Mouse (Mus musculus) heart, embryonic 14.5 days (tissue): ENCODE results near the gene Frs2. TPM values are rescaled to one million over a fixed set of nuclear protein-coding genes. Genes with fewer than 3 reads are reported as not detected.
A peak's percentile ranks its signal among the peaks of the same experiment; 100 is the strongest.

ENCODE experiments used
- ATAC-seq: fragments of 200-750 bp; cut with Nextera tagmentation; 2 replicates; pipeline ENCODE4 v1.8.0; 2017; ENCODE audit warnings: low read depth, moderate TSS enrichment; ENCODE audit not compliant: insufficient number of reproducible peaks, insufficient read depth, low FRiP score
- H3K27ac ChIP-seq, 2 experiments: fragments of 200-500 bp in 1 of 2; fragments of 300-500 bp in 1 of 2; sonication (generic) in 1 of 2; replicated peaks in 1 of 2; 2 replicates each; pipeline ENCODE4 v1.5.1; 2012 to 2014; ENCODE audit warnings: low read depth in 2 of 2, low read length in 2 of 2, control low read depth in 1 of 2, mild to moderate bottlenecking in 1 of 2, mixed read lengths in 1 of 2; ENCODE audit not compliant: control insufficient read depth in 1 of 2, insufficient read depth in 1 of 2
- H3K27me3 ChIP-seq: fragments of 300-500 bp; sonication (generic); 2 replicates; pipeline ENCODE4 v1.6.1; 2014; ENCODE audit warnings: mild to moderate bottlenecking, low read length, control low read depth; ENCODE audit not compliant: control insufficient read depth, insufficient read depth
- H3K36me3 ChIP-seq: fragments of 300-500 bp; sonication (generic); 2 replicates; pipeline ENCODE4 v1.6.1; 2014; ENCODE audit warnings: mild to moderate bottlenecking, control low read depth, low read length, mixed read lengths; ENCODE audit not compliant: control insufficient read depth, insufficient read depth
- H3K4me1 ChIP-seq, 2 experiments: fragments of 200-500 bp in 1 of 2; fragments of 300-500 bp in 1 of 2; sonication (generic) in 1 of 2; 2 replicates each; pipeline ENCODE4 v1.6.1; 2012 to 2014; ENCODE audit warnings: low read length in 2 of 2, control low read depth in 1 of 2, mixed read lengths in 1 of 2; ENCODE audit not compliant: control insufficient read depth in 2 of 2, insufficient read depth in 2 of 2
- H3K4me2 ChIP-seq: fragments of 300-500 bp; sonication (generic); 2 replicates; pipeline ENCODE4 v1.6.1; 2014; ENCODE audit warnings: mild to moderate bottlenecking, low read length
- H3K4me3 ChIP-seq, 2 experiments: fragments of 200-500 bp in 1 of 2; fragments of 300-500 bp in 1 of 2; sonication (generic) in 1 of 2; 2 replicates each; pipeline ENCODE4 v1.5.1; 2012 to 2014; ENCODE audit warnings: low read length in 2 of 2, mild to moderate bottlenecking in 2 of 2, control low read depth in 1 of 2, low read depth in 1 of 2, moderate library complexity in 1 of 2; ENCODE audit not compliant: control insufficient read depth in 1 of 2, insufficient read depth in 1 of 2
- H3K9ac ChIP-seq: fragments of 300-500 bp; sonication (generic); 2 replicates; pipeline ENCODE4 v1.6.1; 2014; ENCODE audit warnings: mild to moderate bottlenecking, low read length
- H3K9me3 ChIP-seq: fragments of 300-500 bp; sonication (generic); 2 replicates; pipeline ENCODE4 v1.6.1; 2016; ENCODE audit warnings: low read length, control low read depth; ENCODE audit not compliant: control insufficient read depth
- WGBS: fragments of 180-500 bp; shearing (Covaris S2); extraction: QIAGEN DNeasy Blood & Tissue Kit; methylation state at CpG from one replicate; pipeline ENCODE4 v1.1.7; 2014; 5-methylcytosine and 5-hydroxymethylcytosine counted together
- polyA plus RNA-seq: library from polyadenylated mRNA; unstranded; fragments of >200 nt; fragmentation: Nextera tagmentation; extraction: Ambion mirVana; gene quantifications from 2 replicates; pipeline ENCODE4 v1.2.1, GENCODE M21; 2014

Gene Frs2
- polyA plus RNA-seq, 1 experiment from 2014 or later: 26.1 TPM

GRCm38 (mm10) chr10:117023693-117024092 lies 124.6 kb downstream of the Frs2 start:
- Histone ChIP-seq H3K9ac (peak overlapping the region; percentile 72), H3K4me2 (peak overlapping the region; percentile 84), H3K4me3 (peak overlapping the region; percentile 40 to 44), H3K27ac (peak overlapping the region; percentile 72 to 74), H3K27me3 (no peaks in the 10 kb centered on the region), H3K4me1 (peaks cover 15 to 26% of the 10 kb centered on the region in 2 experiments), H3K36me3 (no peaks in the 10 kb centered on the region), H3K9me3 (no peaks in the 10 kb centered on the region)
- WGBS: 2% methylated on average over 16 of the region's 16 CpGs
- ATAC-seq: peak; percentile 54

DNA sequence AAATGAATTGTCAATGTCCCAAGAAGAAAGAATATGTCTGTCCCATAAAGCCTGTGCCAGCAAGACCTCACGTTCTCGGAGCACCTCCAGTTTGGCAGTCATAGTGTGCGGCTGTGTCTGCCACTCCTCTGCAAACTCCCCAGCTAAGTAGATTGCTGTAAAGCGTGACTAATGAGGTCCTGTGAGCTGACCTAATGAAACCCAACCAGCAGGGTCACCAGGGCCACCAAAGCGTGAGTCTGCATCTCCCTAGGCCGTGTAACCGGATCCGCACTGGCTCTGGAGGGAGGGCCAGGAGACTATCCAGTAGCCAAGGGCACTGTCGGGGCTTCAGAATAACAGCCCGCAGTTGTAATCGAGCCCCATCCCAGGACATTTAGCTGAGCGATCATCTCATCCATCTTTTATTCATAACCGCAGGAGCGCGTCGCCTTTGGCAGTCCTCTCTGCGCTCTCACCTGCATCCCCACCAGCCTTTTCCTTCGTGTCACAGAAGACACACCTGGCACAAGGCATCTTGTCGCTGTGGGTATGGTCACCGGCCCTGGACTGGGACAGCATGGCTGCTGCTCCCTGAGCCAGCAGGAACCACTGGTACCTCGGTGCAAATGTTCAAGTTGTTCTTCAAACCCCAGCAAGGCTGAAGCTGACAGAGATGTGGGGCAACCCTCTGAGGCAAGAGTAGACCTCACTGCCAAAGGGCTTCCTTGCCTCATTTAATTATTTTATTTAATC lies 127.1 kb downstream of the Frs2 start:
- H3K4me2 ChIP-seq: no peak overlapping the region
- H3K4me3 ChIP-seq: no peak overlapping the region
- H3K27me3 ChIP-seq: no peaks in the 10 kb centered on the region
- no peak overlapping the region for H3K27ac ChIP-seq
- H3K36me3 ChIP-seq: no peaks in the 10 kb centered on the region
- WGBS: 43% methylated on average over 21 of the region's 21 CpGs
- H3K9me3 ChIP-seq: no peaks in the 10 kb centered on the region
- H3K9ac ChIP-seq: no peak overlapping the region
- ATAC-seq: no peak
- peaks cover 21 to 33% of the 10 kb centered on the region in 2 experiments for H3K4me1 ChIP-seq

Other genes starting within 250 kb of the Frs2 start
- gene Rab3ip, start 197.8 kb downstream of the Frs2 start, polyA plus RNA-seq: 66.2 and 70.9 TPM in 2 replicates
- gene Gm10271, start 175.9 kb downstream of the Frs2 start, polyA plus RNA-seq: not detected in 2 replicates
- gene Best3, start 162.2 kb downstream of the Frs2 start, polyA plus RNA-seq: 0.77 and 0.81 TPM in 2 replicates
- gene Lrrc10, start 103.2 kb downstream of the Frs2 start, polyA plus RNA-seq: 80.5 and 84.2 TPM in 2 replicates
- 178 and 183 TPM in 2 replicates for gene Cct2, start 84.7 kb downstream of the Frs2 start, polyA plus RNA-seq
- 48.0 and 52.1 TPM in 2 replicates for gene Yeats4, start 76.0 kb upstream of the Frs2 start, polyA plus RNA-seq
- not detected in 2 replicates for gene 9530003J23Rik, start 90.2 kb upstream of the Frs2 start, polyA plus RNA-seq
- 106 and 110 TPM in 2 replicates for gene Lyz2, start 133.8 kb upstream of the Frs2 start, polyA plus RNA-seq
- 5.1 TPM in 2 replicates for gene Lyz1, start 144.3 kb upstream of the Frs2 start, polyA plus RNA-seq
- gene Cpsf6, start 231.5 kb upstream of the Frs2 start, polyA plus RNA-seq: 93.0 and 101 TPM in 2 replicates